Mouse (Mus musculus): Measurements from ENCODE around the gene Tmem97.

DNA sequence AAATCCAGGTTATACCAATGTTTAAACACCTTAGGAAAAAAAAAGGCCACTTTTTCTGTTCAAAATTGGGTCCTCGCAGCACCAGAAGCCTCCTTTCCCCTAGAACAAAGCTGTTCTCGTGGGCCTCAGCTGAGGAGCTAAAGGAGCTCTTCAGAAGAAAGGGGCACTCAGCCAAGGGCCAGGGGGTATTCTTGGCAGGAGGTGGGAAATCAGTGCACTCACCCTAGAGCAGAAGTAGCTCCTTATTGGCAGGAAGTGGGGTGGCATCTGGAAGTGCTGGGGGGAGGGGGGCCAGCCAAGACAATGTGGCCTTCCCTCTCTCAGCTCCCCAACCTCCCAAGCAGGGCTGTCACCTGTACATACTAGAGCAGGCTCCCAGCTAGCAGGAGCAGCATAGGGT, 25.7 kb downstream of the Tmem97 start:
- TF ChIP-seq CTCF (IDR thresholded peaks at IDR 0.05) (no peak), EP300 (IDR thresholded peaks at IDR 0.05) (no peak)
